Mouse (Mus musculus) thymus, postnatal 10 days (tissue): ENCODE measurements around the gene Gm20671.
A peak's percentile ranks its signal among the peaks of the same experiment; 100 is the strongest.
"Not testable (repeated sequence)": the region's sequence is repeated elsewhere in the genome, so short reads cannot be mapped to it uniquely, and the experiment has no call there.

Experiments
- DNase-seq, 2 experiments: peaks; one replicate each; pipeline ENCODE4 v3.0.0; 2021; ENCODE audit warnings: low spot score in 2 of 2

Gm20671 gene

DNA sequence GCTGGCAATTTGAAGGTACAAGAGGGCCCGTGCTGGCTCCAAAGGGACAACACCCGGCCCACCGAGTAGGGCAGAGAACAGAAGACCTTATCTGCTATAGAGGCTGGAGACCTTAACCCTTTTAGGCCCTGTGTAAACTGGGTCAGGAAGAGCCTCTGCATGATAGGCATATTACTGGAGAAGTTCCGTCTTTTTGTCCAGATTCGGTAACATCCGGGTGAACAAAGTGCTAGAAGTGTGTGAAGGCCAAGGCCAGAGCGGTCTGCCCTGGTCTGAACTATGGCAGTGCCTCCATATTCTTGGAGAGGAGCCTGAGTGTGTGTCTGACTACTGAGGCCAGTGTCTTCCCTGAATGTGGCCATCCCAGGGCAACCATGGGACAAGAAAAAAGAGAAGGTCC, at the start of gene Gm20671:
Gene Gm20671 (minus strand): TSS at position 101 of the 400 bp plus-strand sequence.
- DNase-seq = no peak

DNA sequence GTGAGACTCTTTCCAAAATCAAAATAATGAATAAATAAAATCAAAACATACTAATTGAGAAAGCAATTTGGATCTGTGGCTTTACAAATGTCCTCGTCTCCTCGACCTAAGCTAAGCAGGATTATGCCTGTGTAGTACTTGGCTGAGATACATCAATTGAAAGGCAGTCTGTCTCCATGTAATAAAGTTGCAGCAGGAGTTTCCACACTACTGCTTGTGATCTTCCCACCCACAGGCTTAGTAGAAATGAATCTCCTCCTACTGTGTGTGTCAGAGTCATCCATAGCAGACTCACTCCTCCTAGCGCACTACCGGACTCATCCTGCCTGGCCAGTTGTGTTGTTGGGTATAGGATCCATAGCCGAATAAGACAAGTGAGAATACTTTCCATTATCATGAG, 45.4 kb upstream of the Gm20671 start:
- DNase-seq = no peak

DNA sequence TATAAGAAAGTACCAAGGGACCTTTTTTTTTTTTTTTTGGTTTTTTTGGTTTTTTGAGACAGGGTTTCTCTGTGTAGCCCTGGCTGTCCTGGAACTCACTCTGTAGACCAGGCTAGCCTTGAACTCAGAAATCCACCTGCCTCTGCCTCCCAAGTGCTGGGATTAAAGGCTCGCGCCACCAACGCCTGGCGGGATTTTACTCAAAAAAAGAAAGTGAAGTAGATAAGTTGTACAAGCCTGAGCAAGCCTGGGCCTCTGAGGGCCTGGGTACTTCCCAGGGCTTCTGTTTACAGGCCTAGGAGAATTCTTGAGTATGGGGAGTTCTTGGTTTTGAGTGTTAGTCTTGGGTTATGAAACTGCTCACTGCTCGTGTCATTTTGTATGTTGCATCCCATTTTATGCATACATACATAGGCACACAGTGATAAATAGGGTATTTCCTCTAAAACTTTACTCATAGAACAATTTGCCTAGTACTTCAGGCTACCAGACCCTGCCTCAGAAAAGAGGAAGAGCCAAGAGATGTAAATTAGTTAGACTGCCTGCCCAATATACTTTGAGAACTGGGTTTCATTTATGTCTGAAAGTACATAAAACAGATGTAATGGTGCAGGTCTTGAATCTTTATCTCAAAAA, 42.6 kb upstream of the Gm20671 start:
- DNase-seq = no peak

DNA sequence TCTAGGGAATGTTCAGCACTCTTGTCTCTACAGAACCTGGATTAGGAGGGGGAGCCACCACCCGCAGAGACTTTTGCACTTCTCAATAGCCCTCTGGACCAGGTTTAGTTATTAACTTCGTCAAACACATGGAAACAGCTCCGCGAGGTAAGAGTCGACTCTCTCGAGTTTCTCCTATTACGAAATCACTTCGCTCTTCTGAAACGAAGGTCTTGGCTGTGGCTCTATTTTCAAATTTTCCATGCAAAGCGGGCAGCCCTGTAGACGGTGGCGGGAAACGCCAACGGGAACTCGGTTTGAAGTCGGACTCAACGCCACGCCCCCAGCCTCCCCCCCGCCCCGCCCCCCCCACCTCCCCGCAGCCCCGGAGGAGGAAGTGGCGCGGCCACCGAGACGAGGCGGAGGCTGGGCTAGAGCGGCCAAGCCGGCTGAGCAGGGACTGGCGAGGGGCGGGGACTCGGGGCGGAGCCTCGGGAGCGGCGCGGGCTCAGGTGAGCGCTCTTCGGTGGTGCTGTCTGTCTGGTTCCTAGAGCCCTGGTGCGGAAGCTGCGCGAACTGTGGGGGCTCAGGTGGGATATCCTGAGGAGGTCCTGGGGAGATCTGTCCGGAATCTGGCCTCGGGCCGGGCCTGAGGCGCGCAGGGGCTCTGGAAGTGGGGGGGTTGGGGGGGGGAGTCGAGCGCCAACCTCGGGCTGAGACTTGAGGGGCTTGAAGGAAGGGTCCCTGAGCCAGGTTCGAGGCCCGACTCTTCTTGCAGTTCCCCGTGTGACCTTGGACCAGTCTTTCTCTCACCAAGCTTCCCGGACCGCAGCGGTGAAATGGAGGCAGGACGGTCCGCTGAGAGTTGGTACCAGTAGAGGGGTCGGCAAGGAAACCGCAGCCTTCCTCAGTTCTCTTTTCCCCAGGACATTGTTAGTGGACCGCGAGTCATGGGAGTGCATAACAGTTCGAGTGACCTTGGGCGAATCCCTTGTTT, 36.6 kb upstream of the Gm20671 start, which contains the start of gene Depdc5:
Gene Depdc5 (plus strand): TSS at position 449 of the 976 bp plus-strand sequence.
- DNase-seq = peak; percentile 94 to 97

DNA sequence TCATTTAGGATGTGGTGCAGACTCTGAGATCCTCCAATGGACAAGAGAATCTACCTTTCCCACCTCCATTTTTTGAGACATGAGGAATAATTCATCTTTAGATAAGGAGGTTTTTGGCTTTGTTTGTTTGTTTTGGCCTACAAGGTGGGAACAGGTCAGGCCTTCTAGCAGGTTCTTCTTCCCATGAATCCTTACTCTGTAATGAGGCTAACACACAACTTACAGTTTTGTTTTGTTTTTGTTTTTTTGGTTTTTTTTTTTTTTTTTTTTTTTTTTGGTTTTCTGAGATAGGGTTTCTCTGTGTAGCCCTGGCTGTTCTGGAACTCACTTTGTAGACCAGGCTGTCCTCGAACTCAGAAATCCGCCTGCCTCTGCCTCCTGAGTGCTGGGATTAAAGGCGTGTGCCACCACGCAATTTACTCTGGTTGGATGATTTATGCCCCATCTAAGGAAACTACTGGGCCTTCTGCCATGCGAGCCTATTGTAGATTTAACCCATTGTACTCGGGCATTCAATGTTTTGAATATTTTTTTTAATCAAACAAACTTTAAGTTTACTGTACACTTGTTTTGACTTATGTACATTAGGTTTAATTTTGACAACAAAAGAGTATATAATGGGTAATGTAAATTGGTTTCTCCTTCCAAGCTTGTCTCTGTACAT, 35.7 kb upstream of the Gm20671 start:
- no peak for DNase-seq

DNA sequence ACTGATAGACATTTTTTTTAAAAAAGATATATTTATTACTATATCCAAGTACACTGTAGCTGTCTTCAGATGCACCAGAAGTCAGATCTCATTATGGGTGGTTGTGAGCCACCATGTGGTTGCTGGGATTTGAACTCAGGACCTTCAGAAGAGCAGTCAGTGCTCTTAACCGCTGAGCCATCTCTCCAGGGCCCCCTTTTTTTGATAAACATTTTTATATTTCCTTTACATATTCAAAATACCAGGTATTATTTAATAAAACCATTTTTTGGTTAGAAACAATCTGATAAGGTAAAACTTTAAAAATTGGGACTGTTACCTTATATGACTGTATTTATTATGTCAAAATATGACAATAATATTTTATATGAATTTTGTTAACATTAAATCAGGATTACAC, 34.2 kb upstream of the Gm20671 start:
- no peak for DNase-seq

DNA sequence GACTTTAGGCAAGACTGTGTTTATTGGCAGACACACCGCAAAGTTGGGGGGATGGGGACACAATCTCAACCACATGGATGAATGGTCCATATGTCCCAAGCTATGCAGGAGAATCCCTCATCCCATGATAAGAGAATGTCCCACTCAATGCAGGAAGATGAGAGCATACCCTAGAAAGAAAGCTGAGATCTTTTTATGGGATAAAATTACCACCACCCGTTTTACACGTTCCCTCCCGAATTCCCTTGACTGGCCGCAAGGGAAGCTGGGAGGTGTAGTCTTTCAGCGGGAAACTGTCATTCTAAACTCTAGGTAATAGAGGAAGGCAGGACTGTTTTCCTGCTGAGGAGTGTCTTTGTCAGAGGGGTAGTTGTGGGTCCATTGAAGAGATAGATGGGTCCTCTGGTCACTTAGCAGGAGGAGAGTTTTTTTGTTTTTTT, 30.9 kb upstream of the Gm20671 start:
- peak; percentile 16 to 33 for DNase-seq

DNA sequence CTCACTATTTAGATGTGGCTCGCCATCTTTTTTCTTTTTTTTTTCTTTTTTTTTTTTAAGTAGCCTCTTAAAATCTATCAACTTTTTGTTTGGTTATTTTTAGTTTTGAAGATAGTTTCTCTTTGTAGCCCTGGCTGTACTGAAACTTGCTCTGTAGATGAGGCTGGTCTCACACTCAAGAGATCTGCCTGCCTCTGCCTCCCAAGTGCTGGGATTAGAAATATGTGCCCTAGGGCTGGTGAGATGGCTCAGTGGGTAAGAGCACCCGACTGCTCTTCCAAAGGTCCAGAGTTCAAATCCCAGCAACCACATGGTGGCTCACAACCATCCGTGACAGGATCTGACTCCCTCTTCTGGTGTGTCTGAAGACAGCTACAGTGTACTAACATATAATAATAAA, 28.4 kb upstream of the Gm20671 start:
- DNase-seq = not testable (repeated sequence)

DNA sequence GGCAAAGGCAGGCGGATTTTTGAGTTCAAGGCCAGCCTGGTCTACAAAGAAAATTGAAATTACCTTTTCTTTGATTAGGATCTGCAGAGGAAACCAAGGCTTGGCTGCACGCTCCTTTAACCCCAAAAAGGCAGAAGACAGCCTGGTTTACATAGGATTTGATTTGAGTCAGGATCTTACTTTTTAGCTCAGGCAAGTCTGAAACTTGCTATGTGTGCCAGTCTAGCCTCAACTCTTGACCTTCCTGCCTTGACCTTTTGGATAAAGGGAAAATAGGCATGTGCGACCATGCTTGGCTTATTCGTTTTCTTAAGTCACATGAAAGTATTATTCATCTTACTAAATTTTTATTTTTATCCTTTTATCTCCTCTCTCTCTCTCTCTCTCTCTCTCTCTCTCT, 27.9 kb upstream of the Gm20671 start:
- no peak for DNase-seq

DNA sequence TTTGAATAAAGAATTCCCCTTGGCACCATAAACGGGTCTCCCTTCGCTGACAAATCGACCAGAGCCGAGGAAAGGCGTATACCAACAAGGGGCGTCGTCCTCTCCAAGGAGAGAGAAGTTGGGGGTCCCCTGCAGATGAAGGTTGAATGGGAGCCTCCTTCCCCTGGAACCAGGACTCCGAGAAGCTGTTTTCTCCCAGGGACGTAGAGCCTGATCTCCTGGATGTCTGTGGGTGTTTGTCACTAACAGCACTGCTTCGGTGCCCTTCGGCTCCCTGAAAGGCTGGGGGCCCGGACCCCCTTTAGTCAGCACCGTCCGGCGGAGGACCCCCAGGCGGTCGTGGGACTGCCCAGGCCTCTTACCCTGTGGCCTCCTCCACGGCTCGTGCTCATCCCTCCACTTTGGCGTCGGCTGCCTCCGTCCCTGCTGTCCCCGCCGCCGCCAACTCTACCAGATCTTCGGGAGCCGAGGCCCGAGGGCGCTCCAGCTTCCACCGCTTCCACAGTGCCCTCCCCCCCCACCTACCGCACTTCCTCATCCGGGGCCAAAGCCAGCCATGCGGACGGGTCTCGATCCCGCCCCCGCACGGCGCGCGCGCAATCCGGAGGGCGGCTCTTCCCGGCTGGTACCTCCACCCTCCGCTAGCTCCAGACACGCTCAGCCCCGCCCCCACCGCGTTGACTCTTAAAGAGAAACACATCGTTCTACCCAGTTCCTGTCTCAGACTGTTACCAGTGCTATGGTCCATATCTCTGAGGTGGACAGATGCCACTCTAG, 27.0 kb upstream of the Gm20671 start, which contains the start of gene Prr14l:
Gene Prr14l (minus strand): TSS at position 526 of the 777 bp plus-strand sequence.
- peak; percentile 98 to 100 for DNase-seq

DNA sequence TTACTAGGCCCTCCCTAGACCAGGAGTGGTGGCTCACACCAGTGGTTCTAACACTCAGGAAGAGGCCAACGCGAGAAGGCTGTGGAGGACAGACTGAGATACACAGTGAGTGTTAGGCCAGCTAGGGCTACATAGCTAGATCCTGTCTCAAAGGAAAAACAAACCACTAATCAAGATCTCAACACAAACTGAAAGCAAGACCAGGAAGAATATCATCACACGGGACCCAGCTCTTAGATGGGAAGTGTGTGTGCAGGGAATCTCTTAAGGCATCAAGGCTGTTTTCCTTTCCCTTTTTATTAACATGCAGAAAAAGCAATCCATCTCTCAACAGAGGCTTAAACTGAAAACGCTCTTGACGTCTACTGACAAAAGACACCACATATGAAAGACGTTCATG, 25.1 kb upstream of the Gm20671 start:
- DNase-seq = no peak

DNA sequence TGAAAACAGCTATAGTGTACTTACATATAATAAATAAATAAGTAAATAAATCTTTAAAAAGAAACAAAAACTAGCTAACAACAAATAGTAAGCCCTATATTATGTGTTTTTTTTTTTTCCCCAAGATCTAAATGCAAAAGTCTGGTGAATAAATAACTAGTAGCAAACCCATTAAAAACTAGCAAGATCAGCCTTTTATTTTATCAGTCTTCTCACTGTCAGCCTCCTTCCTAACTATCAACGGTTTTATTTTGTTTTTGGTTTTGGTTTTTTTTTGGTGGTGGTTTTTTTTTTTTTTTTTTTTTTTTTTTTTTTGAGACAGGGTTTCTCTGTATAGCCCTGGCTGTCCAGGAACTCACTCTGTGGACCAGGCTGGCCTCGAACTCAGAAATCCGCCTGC, 22.7 kb upstream of the Gm20671 start:
- DNase-seq = not testable (repeated sequence)

DNA sequence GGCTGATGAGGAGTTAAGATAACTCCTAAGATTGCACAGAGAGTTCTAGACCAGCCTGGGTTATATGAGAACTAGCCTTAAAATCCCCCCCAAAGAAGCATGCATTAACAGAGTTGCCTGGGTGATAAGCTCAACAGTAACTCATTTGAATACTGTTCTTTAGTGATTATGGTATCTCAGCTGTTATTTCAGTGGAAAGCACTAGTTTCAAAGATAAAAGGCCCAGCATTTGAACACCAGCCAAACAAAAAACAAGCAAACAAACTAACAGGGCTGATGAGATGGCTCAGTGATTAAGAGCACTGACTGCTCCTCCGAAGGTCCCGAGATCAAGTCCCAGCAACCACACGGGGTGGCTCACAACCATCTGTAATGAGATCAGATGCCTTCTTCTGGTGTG, 22.3 kb upstream of the Gm20671 start:
- no peak for DNase-seq

DNA sequence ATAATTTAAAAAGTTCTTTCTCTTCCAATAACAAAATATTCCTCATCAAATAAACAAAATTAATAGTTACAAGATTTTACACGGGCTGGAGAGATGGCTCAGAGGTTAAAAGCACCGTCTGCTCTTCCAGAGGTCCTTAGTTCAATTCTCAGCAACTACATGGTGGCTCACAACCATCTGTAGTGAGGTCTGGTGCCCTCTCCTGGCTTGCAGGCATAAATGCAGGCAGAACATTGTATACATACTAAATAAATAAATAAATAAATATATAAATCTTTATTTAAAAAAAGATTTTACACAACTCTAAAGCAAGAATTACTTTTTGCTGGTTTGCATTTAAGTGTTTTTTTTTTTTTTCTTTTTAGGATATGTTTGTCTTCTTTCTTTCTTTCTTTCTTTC, 13.1 kb upstream of the Gm20671 start:
- no peak for DNase-seq

DNA sequence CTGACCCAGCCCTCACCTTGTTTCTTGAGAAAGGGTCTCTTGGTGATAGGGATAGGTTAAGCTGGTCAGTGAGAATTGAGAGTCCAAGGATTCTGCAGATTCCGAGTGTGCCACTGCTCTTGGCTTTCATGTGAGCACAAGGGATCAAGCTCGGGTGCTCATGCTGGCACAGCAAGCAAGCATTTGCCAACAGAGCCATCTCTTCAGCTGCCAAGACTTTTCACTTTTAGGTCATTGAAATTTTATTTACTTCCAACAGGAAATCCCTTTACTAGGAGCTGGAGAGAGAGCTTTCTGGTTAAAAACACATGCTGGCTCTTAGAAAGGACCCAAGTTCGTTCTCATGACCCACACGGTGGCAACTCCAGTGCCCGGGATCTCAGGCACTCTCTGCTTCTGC, 10.1 kb upstream of the Gm20671 start:
- no peak for DNase-seq

DNA sequence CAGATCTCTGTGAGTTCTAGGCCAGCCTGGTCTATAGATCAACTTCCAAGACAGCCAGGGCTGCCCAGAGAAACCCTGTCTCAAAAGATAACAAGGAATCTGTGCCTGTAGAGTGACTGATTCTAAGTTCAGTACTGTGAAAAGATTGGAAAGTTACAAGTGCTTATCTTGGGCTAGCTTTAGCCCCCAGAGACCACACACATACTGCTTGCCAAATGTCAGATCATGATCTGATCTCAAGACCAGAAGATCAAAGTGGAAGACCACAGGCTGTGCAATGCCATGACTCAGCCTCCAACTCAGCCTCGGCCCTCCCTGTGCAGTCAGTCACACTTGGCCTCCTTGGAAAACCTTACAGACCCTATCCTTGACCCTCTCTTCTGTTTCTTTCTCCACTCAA, 7.6 kb upstream of the Gm20671 start:
- no peak for DNase-seq

DNA sequence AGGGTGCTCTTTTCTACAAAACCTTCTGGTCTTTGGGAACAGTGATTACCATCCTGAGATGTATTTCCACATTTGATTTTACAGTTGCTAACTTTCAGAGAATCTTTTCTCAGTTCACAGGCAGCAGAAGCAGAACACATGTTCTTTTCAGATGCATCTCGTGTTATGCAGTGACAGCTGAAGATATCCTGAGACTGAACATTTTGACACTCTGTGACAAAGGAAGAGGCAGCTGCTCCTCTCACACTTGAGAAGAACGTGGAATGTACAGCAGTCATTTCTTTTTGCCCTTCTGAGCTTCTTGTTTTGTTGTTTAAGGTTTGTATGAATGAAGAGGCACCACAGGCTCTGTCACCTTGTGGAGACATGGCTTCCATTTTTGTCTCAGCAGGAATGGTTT, 3.1 kb upstream of the Gm20671 start:
- DNase-seq = no peak

DNA sequence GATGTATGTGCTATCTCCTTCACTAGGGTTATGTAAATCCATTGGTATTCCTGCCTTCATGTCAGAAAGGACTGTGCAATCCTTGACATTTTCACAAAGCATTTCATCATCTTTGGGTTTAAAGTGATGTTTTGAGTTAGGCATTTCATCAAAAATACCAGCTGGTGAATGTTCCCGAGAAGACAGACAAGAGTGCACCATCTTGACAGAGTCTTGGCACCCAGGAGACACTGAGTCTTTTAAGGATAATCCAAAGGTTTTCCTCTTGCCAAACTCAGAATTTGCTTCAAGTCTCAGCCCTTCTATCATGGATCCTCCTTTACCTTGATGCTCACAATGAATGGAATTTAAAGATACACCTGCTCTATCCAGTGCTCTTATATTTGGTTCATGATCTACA, 1.9 kb upstream of the Gm20671 start:
- DNase-seq = not testable (repeated sequence)

DNA sequence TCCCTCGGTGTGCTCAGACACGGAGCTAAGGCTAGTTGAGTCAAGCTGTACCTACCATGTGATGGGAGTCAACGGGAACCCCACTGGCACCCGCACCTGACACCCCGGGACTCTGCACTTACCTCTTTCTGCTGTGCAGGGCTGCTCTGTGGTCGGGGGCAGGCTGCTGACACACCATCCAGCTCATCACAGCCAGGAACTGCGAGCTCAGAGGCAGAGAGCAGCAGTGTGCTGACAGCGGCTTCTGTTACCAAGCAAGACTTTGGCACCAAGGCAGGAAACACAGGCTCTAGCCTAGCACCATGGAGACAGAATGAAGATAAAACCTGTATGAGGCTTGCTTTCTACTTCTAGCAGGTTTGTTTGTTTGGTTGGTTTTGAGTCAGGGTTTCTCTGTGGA, 6.4 kb downstream of the Gm20671 start:
- DNase-seq = no peak

DNA sequence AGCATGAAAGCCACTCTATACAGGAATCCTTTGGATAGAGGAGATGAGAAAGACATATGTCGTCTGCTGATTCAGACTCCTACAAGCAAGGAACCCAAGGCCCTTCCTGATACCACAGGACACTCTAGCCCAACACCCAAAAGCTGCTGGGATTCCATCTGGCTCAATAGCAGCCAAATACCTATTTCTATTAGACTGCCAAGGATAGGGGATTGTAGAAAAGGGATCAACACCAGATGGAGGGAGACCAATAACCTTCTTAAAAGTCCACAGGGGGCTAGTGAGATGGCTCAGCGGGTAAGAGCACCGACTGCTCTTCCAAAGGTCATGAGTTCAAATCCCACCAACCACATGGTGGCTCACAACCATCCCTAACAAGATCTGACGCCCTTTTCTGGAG, 11.5 kb downstream of the Gm20671 start:
- DNase-seq = no peak

DNA sequence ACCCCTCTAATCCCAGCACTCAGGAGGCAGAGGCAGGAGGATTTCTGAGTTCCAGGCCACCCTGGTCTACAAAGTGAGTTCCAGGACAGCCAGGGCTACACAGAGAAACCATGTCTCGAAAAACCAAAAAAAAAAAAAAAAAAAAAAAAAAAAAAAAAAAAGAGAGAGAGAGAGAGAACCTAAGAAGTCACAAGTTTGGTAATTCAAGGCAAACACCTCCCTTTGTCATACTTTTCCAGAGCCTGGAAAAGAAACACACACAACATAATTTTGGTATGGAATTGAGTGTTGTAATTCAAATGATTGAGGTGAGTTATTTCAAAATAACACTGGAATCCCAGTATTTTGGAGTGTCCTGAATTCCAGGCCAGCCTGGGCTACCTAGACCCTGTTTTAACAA, 40.5 kb downstream of the Gm20671 start:
- not testable (repeated sequence) for DNase-seq
